ENCODE assay signal across 15 mouse cellular contexts in genomic region chr5:93353101-93353500, GRCm38 (mm10).
"Had no signal": no experiment of that assay in that cellular context is flagged by ENCODE, and none has a peak within 500 bp of the region (broad histone marks: within the 10 kb centered on the region; RNA-seq: fewer than 3 reads in every experiment).

No protein-coding gene starts in this region.

- DNase-seq: liver, postnatal 0 days; lung, adult 2 months; lung, postnatal 14 days; lung, postnatal 36 days; midbrain, embryonic 14.5 days; right cerebral cortex, postnatal 14 days; thymus, adult 18-20 months; thymus, postnatal 14 days; thymus, postnatal 36 days had no signal

- H3K27ac ChIP-seq: lung, embryonic 15.5 days; macrophage; neural tube, embryonic 13.5 days; neural tube, embryonic 15.5 days had no signal

- H3K36me3 ChIP-seq: lung, embryonic 15.5 days; neural tube, embryonic 13.5 days; neural tube, embryonic 15.5 days had no signal

- H3K9me3 ChIP-seq: lung, embryonic 15.5 days; neural tube, embryonic 15.5 days had no signal

- H3K9ac ChIP-seq: liver, postnatal 0 days; lung, embryonic 15.5 days; neural tube, embryonic 13.5 days; neural tube, embryonic 15.5 days had no signal

- H3K4me3 ChIP-seq: lung, embryonic 15.5 days; megakaryocyte, embryonic 14.5 days; myocyte; neural tube, embryonic 13.5 days; neural tube, embryonic 15.5 days had no signal

- H3K4me1 ChIP-seq: lung, embryonic 15.5 days; megakaryocyte, embryonic 14.5 days; neural tube, embryonic 13.5 days; neural tube, embryonic 15.5 days had no signal

- H3K27me3 ChIP-seq: lung, embryonic 15.5 days; megakaryocyte, embryonic 14.5 days; neural tube, embryonic 13.5 days; neural tube, embryonic 15.5 days had no signal
